Mouse (Mus musculus) embryo, embryonic 10 days (tissue): ENCODE measurements around the gene Agmo.

Experiments
- DNase-seq: peaks from one replicate; pipeline ENCODE4 v3.0.0-alpha.2; 2015; ENCODE audit warnings: low spot score

Agmo gene

GRCm38 (mm10) chr12:37434466-37434865, 193.0 kb downstream of the Agmo start:
- no peak for DNase-seq

DNA sequence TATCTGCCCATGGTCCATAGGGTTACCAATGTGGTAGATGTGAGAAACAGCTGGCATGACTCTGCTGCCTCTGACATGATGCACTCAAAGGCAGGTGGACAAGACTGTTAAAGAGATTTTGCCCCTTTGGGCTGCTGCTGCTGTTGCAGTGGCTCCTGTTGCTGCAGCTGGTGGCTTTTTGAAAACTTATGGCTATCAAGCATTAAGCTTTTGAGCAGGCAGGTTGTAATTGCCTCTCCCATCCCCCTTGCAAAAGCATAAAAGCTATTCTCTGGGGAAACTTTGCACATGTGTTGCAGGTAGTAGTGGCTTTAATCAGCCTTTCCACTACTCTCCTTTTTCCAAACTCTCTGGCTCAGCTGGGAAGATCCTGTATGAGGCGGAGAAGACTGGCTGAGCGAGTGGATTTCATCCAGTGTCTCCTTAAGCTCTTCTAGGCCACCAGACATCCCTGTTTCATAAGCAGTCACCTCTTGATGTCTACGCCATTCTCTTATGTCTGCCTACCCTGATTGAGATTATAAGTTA, 201.1 kb downstream of the Agmo start:
- DNase-seq, result peak; percentile 29

DNA sequence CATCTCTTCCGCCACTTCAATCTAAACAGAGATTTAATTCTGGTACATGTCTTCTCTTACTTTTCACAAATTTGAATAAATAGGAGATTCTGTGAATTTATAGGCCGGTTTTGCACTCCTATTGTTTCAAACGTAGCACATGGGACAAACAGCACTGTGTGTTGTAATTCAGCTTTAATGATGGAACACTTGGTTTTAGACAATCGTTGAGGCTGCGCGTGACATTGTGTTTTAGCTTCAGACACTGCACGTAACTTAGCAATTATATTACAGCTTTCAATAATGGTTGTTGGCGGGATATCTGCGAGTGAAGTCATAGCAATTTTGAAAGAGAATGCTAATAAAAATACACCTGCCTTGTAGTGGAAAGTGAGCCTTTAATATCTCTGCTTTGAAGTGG, 203.8 kb downstream of the Agmo start:
- DNase-seq, result no peak

GRCm38 (mm10) chr12:37449597-37449996, 208.2 kb downstream of the Agmo start:
- DNase-seq, result no peak

GRCm38 (mm10) chr12:37450366-37451156, 209.1 kb downstream of the Agmo start:
- DNase-seq, result peak; percentile 91

DNA sequence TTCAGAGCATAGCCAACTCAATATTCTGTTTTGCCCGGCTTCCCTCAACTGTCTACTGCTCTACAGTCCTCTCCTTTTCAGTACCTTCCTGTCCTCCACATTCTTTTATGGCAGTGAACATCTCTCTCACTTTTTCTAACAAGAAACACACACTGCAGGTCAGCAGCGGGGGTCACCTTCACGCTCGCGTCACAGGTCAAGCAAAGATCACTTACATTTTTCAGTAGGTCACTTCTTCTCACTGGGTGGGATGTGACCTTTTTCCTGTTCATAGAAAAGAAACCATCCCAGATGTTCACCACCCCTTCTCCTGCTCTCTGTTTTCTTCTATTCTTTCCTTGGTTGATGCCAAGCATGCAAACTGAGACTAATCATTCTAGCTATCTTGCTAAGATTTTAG, 230.2 kb downstream of the Agmo start:
- peak; percentile 70 for DNase-seq

DNA sequence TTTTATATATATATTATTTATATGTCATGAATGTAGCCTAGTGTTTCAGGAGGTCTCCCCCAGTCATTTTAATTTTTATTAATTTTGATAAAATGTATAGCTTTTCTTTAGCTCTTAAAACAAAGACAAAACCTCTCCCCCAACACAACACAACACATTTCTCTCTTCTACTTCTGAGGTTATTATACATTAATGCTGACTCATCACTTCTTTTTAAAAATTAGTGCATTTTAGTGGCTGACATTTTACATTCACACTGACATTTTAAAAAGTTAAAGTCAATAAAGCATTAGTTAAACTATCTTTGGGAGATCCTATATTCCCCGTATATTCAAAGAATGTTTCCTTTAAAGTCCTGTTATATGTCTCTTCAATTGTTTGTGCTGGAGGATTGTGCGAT, 235.4 kb downstream of the Agmo start:
- DNase-seq, result no peak

DNA sequence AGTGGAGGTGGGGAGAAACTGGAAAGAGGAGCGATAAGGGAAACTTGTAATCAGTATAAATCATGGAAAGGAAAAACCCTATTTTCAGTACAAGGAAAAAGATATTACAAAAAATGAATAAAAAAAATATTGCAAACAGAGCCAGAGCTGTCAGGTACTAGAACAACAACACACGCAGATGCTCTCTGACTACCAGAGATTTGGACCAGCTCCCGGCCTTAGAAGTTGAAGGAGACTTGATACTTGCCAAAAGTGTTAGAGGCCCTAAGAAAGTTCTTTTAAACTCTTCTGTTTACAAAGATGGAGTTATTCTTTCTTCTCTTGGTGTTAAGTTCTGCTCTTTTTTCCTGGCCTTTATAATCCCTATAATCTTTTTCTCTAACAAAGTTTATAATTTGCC, 246.6 kb downstream of the Agmo start:
- no peak for DNase-seq

- DNase-seq, result no peak
Measured at GRCm38 (mm10) chr12:37498871-37499270, 257.4 kb downstream of the Agmo start.

DNA sequence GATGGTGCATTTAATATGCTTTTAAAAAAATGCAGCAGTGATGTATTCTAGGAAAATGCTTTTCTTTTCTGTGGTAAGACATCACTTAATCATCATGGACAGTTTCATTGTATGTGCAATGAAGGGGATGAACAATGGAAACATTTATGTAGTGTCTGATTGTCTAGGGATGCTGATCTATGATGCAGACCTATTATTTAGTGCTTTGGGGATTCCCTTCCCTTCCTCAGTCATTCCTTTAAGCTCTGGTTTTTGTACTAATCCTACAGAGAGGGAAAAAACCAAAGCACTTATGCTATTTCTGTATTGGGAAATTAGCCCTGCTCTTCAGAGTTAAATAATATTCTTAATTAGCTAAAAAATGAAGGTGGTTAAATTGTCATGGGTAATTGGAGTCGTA, 266.0 kb downstream of the Agmo start:
- DNase-seq, result no peak

DNA sequence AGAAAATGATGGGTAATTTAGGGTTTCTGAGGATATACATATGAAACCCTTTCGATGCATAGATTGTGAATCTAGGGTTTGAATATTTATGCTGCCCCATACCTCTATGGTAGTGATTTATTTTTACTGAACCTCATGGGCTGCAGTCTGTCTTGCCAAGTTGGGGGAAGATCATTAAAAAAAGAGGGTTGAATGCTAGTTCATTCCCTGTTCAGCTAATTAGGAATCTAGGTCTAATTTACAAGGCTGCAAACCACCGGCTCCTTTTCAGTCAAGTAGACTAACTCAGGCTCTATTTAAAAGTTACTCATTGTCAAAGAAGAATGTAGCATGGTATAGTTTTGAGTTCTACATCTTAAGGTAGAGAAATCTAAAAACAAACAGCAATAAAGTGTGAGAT, 266.4 kb downstream of the Agmo start:
- DNase-seq, result no peak

DNA sequence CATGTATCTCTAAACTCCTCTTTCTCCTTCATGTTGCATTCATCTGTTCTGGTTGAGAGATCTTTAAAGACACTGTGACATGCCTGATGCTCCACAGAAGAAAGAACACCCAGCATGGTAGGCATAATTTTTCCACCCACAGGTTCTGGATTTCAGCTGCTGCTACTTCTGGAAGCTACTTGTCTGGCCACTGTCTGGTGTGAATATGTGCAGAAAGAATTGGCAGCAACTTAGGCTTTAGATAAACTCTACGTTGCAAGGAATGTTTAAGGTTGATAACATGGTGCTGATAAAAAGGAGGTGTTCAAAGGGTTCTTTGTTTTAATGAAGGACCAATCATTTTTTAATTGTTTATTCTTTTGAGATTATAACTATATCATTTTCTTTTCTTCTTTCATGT, 280.3 kb downstream of the Agmo start:
- no peak for DNase-seq

DNA sequence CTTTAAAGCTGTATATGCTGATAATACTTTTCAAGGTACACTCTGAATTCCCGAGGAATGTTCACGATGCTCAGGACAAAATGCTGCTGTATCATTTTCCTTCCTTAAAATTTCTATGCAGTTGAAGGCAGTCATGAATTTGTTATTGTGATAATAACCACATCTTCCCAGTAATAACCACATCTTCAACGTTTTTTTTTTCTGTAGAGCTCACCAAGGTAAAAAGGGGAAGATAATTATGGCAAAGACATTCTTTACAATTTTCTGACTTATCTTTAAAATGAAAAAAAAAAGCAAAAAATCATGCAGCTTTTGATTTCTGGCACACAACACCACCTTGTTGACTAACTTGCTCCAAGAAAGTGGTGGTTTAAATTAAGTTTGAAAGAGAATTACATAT, 283.2 kb downstream of the Agmo start:
- DNase-seq, result no peak

GRCm38 (mm10) chr12:37540994-37541393, 299.6 kb downstream of the Agmo start:
- peak; percentile 47 for DNase-seq

DNA sequence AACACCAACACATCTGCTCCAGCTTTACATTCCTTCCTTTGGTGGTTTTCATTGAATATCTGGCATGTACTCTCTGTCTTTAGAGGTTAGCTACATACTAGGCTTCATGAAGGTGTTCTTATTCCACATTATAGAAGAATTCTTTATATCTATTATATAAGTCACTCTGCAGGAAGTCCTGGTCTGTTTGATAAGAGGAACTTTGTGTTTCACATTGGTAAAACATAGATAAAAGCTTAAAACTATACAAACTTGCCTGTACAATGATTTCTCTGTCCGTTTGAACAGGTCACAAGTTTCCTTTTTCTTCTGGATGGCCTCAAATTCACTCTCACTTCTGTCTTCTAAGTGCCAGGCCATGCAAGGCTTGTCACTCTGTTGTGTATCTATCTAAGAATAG, 316.8 kb downstream of the Agmo start:
- no peak for DNase-seq

DNA sequence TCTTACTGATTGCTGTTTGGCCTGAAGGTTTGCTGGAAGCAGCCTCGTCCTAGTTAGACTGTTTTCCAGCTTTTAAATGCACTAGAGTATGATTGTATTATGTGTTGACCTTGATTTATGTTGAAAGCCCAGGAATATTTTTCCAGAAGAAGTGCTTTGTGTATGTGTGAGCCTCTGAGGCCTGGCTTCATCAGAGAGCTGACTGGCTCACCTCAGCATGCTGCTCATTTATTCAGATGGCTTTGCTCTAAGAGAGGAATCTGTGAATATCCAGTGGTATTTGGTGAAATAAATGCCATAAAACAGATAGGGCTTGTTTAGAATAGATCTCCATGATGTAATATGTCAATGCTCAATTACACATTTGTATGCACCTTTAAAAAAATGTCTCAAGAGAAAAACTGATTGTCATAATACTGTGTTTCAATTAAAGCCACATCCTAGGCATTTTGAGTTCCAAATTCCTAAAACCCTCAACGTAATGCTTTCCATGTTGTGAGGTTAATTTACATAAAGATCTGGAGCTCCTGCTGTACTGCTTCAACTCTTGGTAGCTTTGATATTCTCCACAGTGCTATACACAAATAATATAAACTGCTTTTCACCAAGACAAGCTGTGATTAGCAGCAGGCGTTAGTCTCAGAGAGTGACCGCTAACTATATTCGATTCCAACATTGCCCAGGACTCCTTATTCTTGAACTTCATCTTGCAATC, 324.6 kb downstream of the Agmo start:
- DNase-seq, result no peak

- DNase-seq, result no peak
Measured at GRCm38 (mm10) chr12:37571922-37572321, 330.5 kb downstream of the Agmo start.

- no peak for DNase-seq
Measured at GRCm38 (mm10) chr12:37582777-37583176, 341.3 kb downstream of the Agmo start.

DNA sequence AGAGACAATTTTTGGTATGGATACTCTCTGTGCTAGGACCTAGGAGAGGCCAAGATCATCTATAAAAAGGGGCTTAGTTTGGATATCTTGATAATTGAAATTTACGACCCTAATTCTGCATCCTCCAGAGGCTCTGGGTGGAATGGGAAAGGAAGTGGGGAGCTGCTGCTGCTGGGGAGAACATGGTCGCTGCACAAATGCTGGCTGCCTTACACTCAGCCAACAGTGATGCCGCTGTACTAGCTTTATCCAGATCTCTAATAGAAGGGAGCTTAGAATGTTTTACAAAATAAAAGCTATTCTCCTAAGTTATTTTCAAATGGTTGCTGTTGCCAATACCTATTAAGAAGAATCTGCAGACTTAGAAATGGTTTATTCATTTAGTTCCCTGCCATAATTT, 351.4 kb downstream of the Agmo start:
- DNase-seq, result no peak

- no peak for DNase-seq
Measured at GRCm38 (mm10) chr12:37612837-37613236, 371.4 kb downstream of the Agmo start.

DNA sequence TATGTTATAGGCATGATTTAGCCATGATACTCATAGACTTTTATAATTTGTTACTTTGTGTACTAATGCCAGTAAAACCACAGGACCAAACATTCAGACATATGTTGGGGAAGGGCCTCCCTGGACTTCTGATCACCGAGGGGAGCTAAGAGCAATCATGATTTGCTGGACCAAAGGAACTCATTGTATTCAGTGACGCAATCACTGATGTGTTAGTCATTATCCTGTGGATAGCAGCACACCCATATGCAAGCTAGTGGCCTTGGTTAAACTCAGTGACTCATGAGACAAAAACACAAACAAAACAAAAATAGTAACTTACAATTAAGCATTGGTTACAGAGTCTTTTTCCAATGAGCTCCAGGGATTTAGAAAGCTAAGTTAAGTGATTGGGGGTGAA, 373.3 kb downstream of the Agmo start:
- no peak for DNase-seq

GRCm38 (mm10) chr12:37624078-37624477, 382.6 kb downstream of the Agmo start:
- DNase-seq, result no peak
